Mouse (Mus musculus) forebrain, postnatal 0 days (tissue): ENCODE measurements around the gene Bcl2. TPM values are rescaled to one million over a fixed set of nuclear protein-coding genes. Genes with fewer than 3 reads are reported as not detected.

Experiments used
- ATAC-seq: fragments of 200-750 bp; cut with Nextera tagmentation; 2 replicates; pipeline ENCODE4 v1.8.0; 2017; ENCODE audit warnings: mild to moderate bottlenecking, moderate library complexity
- DNase-seq: peaks from one replicate; pipeline ENCODE4 v3.0.0-alpha.2; 2015
- H3K27ac ChIP-seq: fragments of 300-500 bp; sonication (generic); 2 replicates; pipeline ENCODE4 v1.5.1; 2014; ENCODE audit warnings: low read depth, mild to moderate bottlenecking, antibody characterized with exemption, low read length, moderate library complexity, mixed read lengths
- H3K27me3 ChIP-seq: fragments of 300-500 bp; sonication (generic); 2 replicates; pipeline ENCODE4 v1.6.1; 2014; ENCODE audit warnings: mild to moderate bottlenecking, low read length, mixed read lengths; ENCODE audit not compliant: insufficient read depth
- H3K36me3 ChIP-seq: fragments of 300-500 bp; sonication (generic); 2 replicates; pipeline ENCODE4 v1.6.1; 2014; ENCODE audit warnings: mild to moderate bottlenecking, moderate library complexity; ENCODE audit not compliant: insufficient read depth
- H3K4me1 ChIP-seq: fragments of 300-500 bp; sonication (generic); 2 replicates; pipeline ENCODE4 v1.6.1; 2014; ENCODE audit warnings: antibody characterized with exemption; ENCODE audit not compliant: insufficient read depth
- H3K4me2 ChIP-seq: fragments of 300-500 bp; sonication (generic); 2 replicates; pipeline ENCODE4 v1.6.1; 2014; ENCODE audit warnings: low read depth, mild to moderate bottlenecking, moderate library complexity
- H3K4me3 ChIP-seq: fragments of 300-500 bp; sonication (generic); 2 replicates; pipeline ENCODE4 v1.5.1; 2014; ENCODE audit warnings: low read depth, low read length, mixed read lengths
- H3K9ac ChIP-seq: fragments of 300-500 bp; sonication (generic); 2 replicates; pipeline ENCODE4 v1.6.1; 2014; ENCODE audit warnings: mild to moderate bottlenecking
- H3K9me3 ChIP-seq: fragments of 300-500 bp; sonication (generic); 2 replicates; pipeline ENCODE4 v1.6.1; 2016; ENCODE audit warnings: low read length
- CTCF ChIP-seq: sonication (generic); IDR thresholded peaks from 2 replicates; pipeline ENCODE4 v1.5.1; 2016; ENCODE audit warnings: antibody characterized with exemption, control low read depth, low read depth
- WGBS: fragments of 180-500 bp; shearing (Covaris S2); extraction: QIAGEN DNeasy Blood & Tissue Kit; methylation state at CpG from one replicate; pipeline ENCODE4 v1.1.7; 2014; 5-methylcytosine and 5-hydroxymethylcytosine counted together
- polyA plus RNA-seq: library from polyadenylated mRNA; unstranded; fragments of >200 nt; fragmentation: Nextera tagmentation; extraction: Ambion mirVana; gene quantifications from 2 replicates; pipeline ENCODE4 v1.2.1, GENCODE M21; 2015
- total RNA-seq: library from RNA; depleted of rRNA; stranded (reverse); fragments of >200 nt; gene quantifications from 2 replicates; pipeline ENCODE4 v1.2.3, GENCODE M21; 2014

Bcl2 gene
- total and polyA plus RNA-seq, 2 experiments from 2014 or later: 6.3 to 14.1 TPM

GRCm38 (mm10) chr1:106579768-106580167 is 134.3 kb downstream of the Bcl2 start:
- 100% methylated on average over 1 of the region's 1 CpGs for WGBS
- Histone ChIP-seq H3K4me3 (no peak overlapping the region), H3K9me3 (no peaks in the 10 kb centered on the region), H3K4me1 (no peaks in the 10 kb centered on the region), H3K36me3 (no peaks in the 10 kb centered on the region), H3K9ac (no peak overlapping the region), H3K27me3 (no peaks in the 10 kb centered on the region), H3K27ac (no peak overlapping the region), H3K4me2 (no peak overlapping the region)
- DNase-seq (no peak), ATAC-seq (no peak)
- no peak for TF ChIP-seq CTCF

DNA sequence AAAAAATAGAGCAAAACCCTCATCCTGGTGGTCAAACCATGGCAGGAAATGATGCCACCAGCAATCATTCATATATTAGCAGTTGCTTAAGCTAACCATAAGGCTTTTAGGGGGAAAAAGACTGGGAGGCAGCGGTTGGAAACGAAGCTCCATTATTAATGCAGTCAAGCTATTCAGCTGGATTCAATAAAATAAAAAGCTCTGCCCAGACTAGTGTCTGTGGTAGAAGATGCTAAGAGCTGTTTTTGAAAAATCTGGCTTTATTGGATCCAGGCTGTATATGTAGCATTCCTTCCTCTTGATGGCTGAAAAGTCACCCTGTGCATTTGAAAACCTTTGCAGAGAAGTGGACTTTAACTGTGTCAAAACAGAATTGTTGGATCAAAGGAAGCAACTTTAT is 141.6 kb downstream of the Bcl2 start:
- no peaks in the 10 kb centered on the region for H3K36me3 ChIP-seq
- DNase-seq (no peak), ATAC-seq (no peak)
- H3K27ac ChIP-seq: no peak overlapping the region
- TF ChIP-seq CTCF: no peak
- no peak overlapping the region for H3K4me2 ChIP-seq
- H3K27me3 ChIP-seq: no peaks in the 10 kb centered on the region
- H3K9ac ChIP-seq: no peak overlapping the region
- H3K4me1 ChIP-seq: no peaks in the 10 kb centered on the region
- no peak overlapping the region for H3K4me3 ChIP-seq
- no peaks in the 10 kb centered on the region for H3K9me3 ChIP-seq
- WGBS: 73% methylated on average over 2 of the region's 2 CpGs

DNA sequence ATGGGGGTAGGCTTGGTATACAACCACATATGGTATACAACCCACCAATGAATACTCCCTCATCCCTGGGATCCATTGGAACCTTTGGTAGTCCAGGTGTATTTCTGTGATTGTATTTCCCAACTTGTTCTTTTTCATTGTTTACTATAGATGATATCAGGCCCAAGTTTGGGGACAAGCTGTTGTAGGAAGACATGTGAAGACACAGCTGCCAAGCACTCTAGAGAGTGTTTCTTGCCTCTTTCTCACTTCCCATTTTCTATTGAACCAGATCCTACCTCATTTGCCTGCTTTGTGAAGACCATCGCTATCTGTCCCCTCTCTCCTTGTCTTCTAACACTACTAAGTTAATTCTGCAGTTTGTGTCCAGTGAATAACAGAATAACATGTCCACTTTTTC is 143.2 kb downstream of the Bcl2 start:
- DNase-seq: no peak
- ATAC-seq: no peak
- Histone ChIP-seq H3K9ac (no peak overlapping the region), H3K9me3 (no peaks in the 10 kb centered on the region), H3K4me3 (no peak overlapping the region), H3K4me1 (no peaks in the 10 kb centered on the region; the same call in 1 of the 2 replicates), H3K27me3 (no peaks in the 10 kb centered on the region), H3K4me2 (no peak overlapping the region), H3K36me3 (no peaks in the 10 kb centered on the region), H3K27ac (no peak overlapping the region)
- 97% methylated on average over 1 of the region's 1 CpGs for WGBS
- no peak for TF ChIP-seq CTCF

GRCm38 (mm10) chr1:106570366-106570765 is 143.7 kb downstream of the Bcl2 start:
- TF ChIP-seq CTCF: no peak
- Histone ChIP-seq H3K9me3 (no peaks in the 10 kb centered on the region), H3K9ac (no peak overlapping the region), H3K4me1 (peaks cover 4% of the 10 kb centered on the region; the same call in 1 of the 2 replicates), H3K4me3 (no peak overlapping the region), H3K27me3 (no peaks in the 10 kb centered on the region), H3K4me2 (no peak overlapping the region), H3K27ac (no peak overlapping the region), H3K36me3 (no peaks in the 10 kb centered on the region)
- DNase-seq (no peak), ATAC-seq (peak; percentile 70)
- WGBS: 55% methylated on average over 6 of the region's 6 CpGs

- Histone ChIP-seq H3K9ac (no peak overlapping the region), H3K4me2 (no peak overlapping the region), H3K4me3 (no peak overlapping the region), H3K9me3 (no peaks in the 10 kb centered on the region), H3K27ac (no peak overlapping the region), H3K4me1 (peaks cover 4% of the 10 kb centered on the region; the same call in 1 of the 2 replicates), H3K27me3 (no peaks in the 10 kb centered on the region), H3K36me3 (no peaks in the 10 kb centered on the region)
- no peak for ATAC-seq
- DNase-seq: no peak
- 85% methylated on average over 6 of the region's 6 CpGs for WGBS
- TF ChIP-seq CTCF: no peak
Observed at GRCm38 (mm10) chr1:106569674-106570073, 144.4 kb downstream of the Bcl2 start.

GRCm38 (mm10) chr1:106568868-106569267 is 145.2 kb downstream of the Bcl2 start:
- WGBS: 74% methylated on average over 3 of the region's 3 CpGs
- Histone ChIP-seq H3K36me3 (no peaks in the 10 kb centered on the region), H3K27ac (no peak overlapping the region), H3K4me2 (no peak overlapping the region), H3K9me3 (no peaks in the 10 kb centered on the region), H3K9ac (no peak overlapping the region), H3K4me3 (no peak overlapping the region), H3K4me1 (peaks cover 4% of the 10 kb centered on the region; the same call in 1 of the 2 replicates), H3K27me3 (no peaks in the 10 kb centered on the region)
- DNase-seq (no peak), ATAC-seq (no peak)
- no peak for TF ChIP-seq CTCF

- Histone ChIP-seq H3K27ac (no peak overlapping the region), H3K36me3 (no peaks in the 10 kb centered on the region), H3K4me2 (no peak overlapping the region), H3K4me3 (no peak overlapping the region), H3K9me3 (no peaks in the 10 kb centered on the region), H3K4me1 (peaks cover 4% of the 10 kb centered on the region; the same call in 1 of the 2 replicates), H3K27me3 (no peaks in the 10 kb centered on the region), H3K9ac (no peak overlapping the region)
- DNase-seq: no peak
- 58% methylated on average over 5 of the region's 5 CpGs for WGBS
- ATAC-seq: no peak
- TF ChIP-seq CTCF: no peak
Observed at GRCm38 (mm10) chr1:106567506-106567905, 146.6 kb downstream of the Bcl2 start.
